Mouse (Mus musculus) left cerebral cortex, adult 2 months (tissue): ENCODE measurements around the gene Zfp239. TPM values are rescaled to one million over a fixed set of nuclear protein-coding genes. Genes with fewer than 3 reads are reported as not detected.

Experiments used
- DNase-seq, 2 experiments: peaks; one replicate each; pipeline ENCODE4 v3.0.0; 2021 to 2022; ENCODE audit warnings: low spot score in 2 of 2, mixed read lengths in 1 of 2; ENCODE audit errors: extremely low spot score in 1 of 2
- H3K27ac ChIP-seq: fragments of 200-600 bp; 2 replicates; pipeline ENCODE4 v1.8.1; 2022
- H3K4me3 ChIP-seq: fragments of 200-600 bp; 2 replicates; pipeline ENCODE4 v1.8.1; 2022
- CTCF ChIP-seq: fragments of 200-600 bp; IDR thresholded peaks from 2 replicates; pipeline ENCODE4 v1.8.1; 2022; ENCODE audit warnings: antibody characterized with exemption, mild to moderate bottlenecking, moderate library complexity
- intact Hi-C: fragments of 180-260 bp; cut with DNase I; formaldehyde crosslinking; loops from one replicate; pipeline ENCODE4 v1.15.1; 2025
- total RNA-seq, 2 experiments: library from RNA; stranded (reverse); gene quantifications; 2 replicates each; pipeline ENCODE4 v1.2.3; 2021

Zfp239 gene
- total RNA-seq, 2 experiments from 2014 or later: 44.7 to 49.2 TPM

- TF ChIP-seq CTCF: no peak; the same call in none of the 2 replicates
- Histone ChIP-seq H3K27ac (peak overlapping the region; percentile 100), H3K4me3 (peak overlapping the region; percentile 62)
- intact Hi-C loops: loop anchor here (1.0 kb wide), 3 partner anchors 27 to 38 kb away; partner anchors contain the start of gene Zfp637
- peak; percentile 100 for DNase-seq
These were observed 17.7 kb downstream of the Zfp239 start for GRCm38 (mm10) chr6:117879408-117880115.

- Histone ChIP-seq H3K4me3 (peak overlapping the region; percentile 62), H3K27ac (peak overlapping the region; percentile 100)
- intact Hi-C loops: no loop called here
- no peak for TF ChIP-seq CTCF
- DNase-seq: no peak
These were observed 18.5 kb downstream of the Zfp239 start for GRCm38 (mm10) chr6:117880394-117880838.

GRCm38 (mm10) chr6:117881229-117881628, 19.3 kb downstream of the Zfp239 start:
- Histone ChIP-seq H3K4me3 (no peak overlapping the region), H3K27ac (no peak overlapping the region)
- DNase-seq: no peak
- intact Hi-C loops: no loop called here
- TF ChIP-seq CTCF: no peak

- intact Hi-C loops: no loop called here
These were observed 20.1 kb downstream of the Zfp239 start for GRCm38 (mm10) chr6:117881997-117882396.

GRCm38 (mm10) chr6:117885943-117886342, 24.0 kb downstream of the Zfp239 start:
- TF ChIP-seq CTCF: no peak
- no peak overlapping the region for H3K27ac ChIP-seq
- intact Hi-C loops: no loop called here
- H3K4me3 ChIP-seq: no peak overlapping the region
- DNase-seq: no peak

More at GRCm38 (mm10) chr6:117881997-117882396, 20.1 kb downstream of the Zfp239 start:
- no peak for DNase-seq
- no peak overlapping the region for H3K4me3 ChIP-seq
- H3K27ac ChIP-seq: no peak overlapping the region
- no peak for TF ChIP-seq CTCF

- TF ChIP-seq CTCF: no peak
- intact Hi-C loops: no loop called here
- Histone ChIP-seq H3K27ac (no peak overlapping the region), H3K4me3 (no peak overlapping the region)
- DNase-seq: no peak
These were observed 26.1 kb downstream of the Zfp239 start for GRCm38 (mm10) chr6:117888032-117888431.

GRCm38 (mm10) chr6:117888642-117889096, 26.8 kb downstream of the Zfp239 start:
- Histone ChIP-seq H3K27ac (no peak overlapping the region), H3K4me3 (no peak overlapping the region)
- no peak for DNase-seq
- no peak for TF ChIP-seq CTCF
- intact Hi-C loops: no loop called here

GRCm38 (mm10) chr6:117890257-117890656, 28.4 kb downstream of the Zfp239 start:
- no peak overlapping the region for H3K4me3 ChIP-seq
- TF ChIP-seq CTCF: no peak
- intact Hi-C loops: no loop called here
- DNase-seq: no peak
- no peak overlapping the region for H3K27ac ChIP-seq

- DNase-seq: no peak
- TF ChIP-seq CTCF: no peak
- Histone ChIP-seq H3K27ac (no peak overlapping the region), H3K4me3 (no peak overlapping the region)
- intact Hi-C loops: no loop called here
These were observed 29.7 kb downstream of the Zfp239 start for GRCm38 (mm10) chr6:117891369-117892160.

GRCm38 (mm10) chr6:117892386-117892785, 30.5 kb downstream of the Zfp239 start:
- no peak for DNase-seq
- H3K4me3 ChIP-seq: no peak overlapping the region
- H3K27ac ChIP-seq: no peak overlapping the region
- TF ChIP-seq CTCF: no peak
- intact Hi-C loops: no loop called here

- DNase-seq: no peak
- intact Hi-C loops: no loop called here
- no peak for TF ChIP-seq CTCF
- H3K4me3 ChIP-seq: no peak overlapping the region
- H3K27ac ChIP-seq: no peak overlapping the region
These were observed 31.5 kb downstream of the Zfp239 start for GRCm38 (mm10) chr6:117893435-117893834.

- TF ChIP-seq CTCF: no peak
- intact Hi-C loops: no loop called here
- H3K27ac ChIP-seq: no peak overlapping the region
- H3K4me3 ChIP-seq: no peak overlapping the region
- no peak for DNase-seq
These were observed 35.9 kb downstream of the Zfp239 start for GRCm38 (mm10) chr6:117897800-117898199.
